16 mouse cellular contexts compared by ENCODE assay signal in the genomic region with DNA sequence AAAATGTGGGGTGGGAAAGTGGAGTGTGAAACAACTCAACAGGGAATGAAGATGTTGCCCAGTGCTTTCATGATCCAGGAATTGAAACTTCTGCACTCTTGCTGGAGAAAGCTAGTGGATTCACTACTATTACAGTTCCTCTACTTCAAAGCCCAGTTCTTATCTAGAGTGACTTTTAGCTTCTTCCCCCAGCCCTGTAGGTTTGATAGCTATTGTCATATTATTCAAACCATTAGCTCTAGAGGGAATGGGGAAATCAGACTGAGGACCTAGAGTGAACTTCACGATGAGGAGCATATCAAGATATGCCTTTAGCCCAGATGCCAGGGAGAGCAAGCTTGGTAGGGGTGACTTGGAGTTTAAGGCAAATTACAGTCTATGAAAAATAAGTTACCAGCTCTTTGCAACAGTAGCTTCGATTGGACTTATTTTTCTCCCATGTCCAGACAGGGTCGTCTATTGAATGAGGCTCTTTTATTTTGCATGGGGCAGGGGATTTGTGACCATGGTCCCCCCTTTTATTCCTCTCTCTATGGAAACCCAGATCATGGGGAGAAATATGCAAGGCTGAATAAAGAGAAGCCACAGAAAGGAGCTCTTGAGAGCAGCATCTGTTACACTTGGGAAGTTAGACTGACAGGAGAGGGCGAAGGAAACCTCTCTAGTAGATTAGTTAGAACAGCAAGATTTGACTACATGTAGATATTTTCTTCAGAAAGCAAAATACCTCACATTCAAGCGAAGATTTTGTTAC. TPM values are rescaled to one million over a fixed set of nuclear protein-coding genes. Genes with fewer than 3 reads are reported as not detected.
DNase-seq lines count a peak whose midpoint lies in the region; ATAC-seq and TF ChIP-seq lines count a peak whose summit lies in the region.
"Had no signal": no experiment of that assay in that cellular context is flagged by ENCODE, and none has a peak within 500 bp of the region (broad histone marks: within the 10 kb centered on the region; RNA-seq: fewer than 3 reads in every experiment).

No protein-coding gene starts in this region.

- peaks cover 27% of the 10 kb centered on the region for H3K4me1 ChIP-seq in forebrain, embryonic 10.5 days
- no peaks in the 10 kb centered on the region for H3K4me1 ChIP-seq in hindbrain, embryonic 10.5 days (replicated peaks)
- H3K4me1 ChIP-seq in midbrain, embryonic 12.5 days = no peaks in the 10 kb centered on the region
- H3K4me1 ChIP-seq in olfactory bulb, adult 2 months (ENCODE audit: control insufficient read depth, insufficient read depth, low read length) = no peaks in the 10 kb centered on the region; the same call in 1 of the 2 replicates

- intact Hi-C loops in heart, postnatal 14 days (cut with DNase I) = no loop called here

- peak overlapping the region; percentile 41; the same call in 1 of the 2 replicates for H3K9ac ChIP-seq in midbrain, embryonic 12.5 days (replicated peaks)

- no peak for TF ChIP-seq CTCF in olfactory bulb, adult 2 months (IDR thresholded peaks at IDR 0.05; ENCODE audit: insufficient read depth, low read depth, low read length)

- TF ChIP-seq POLR2A in olfactory bulb, adult 2 months (IDR thresholded peaks at IDR 0.05; ENCODE audit: insufficient read depth, low read depth, low read length) = no peak

- H3K4me3 ChIP-seq in forebrain, embryonic 10.5 days = peak overlapping the region; percentile 27; the same call in 1 of the 2 replicates
- H3K4me3 ChIP-seq in hindbrain, embryonic 10.5 days = peak overlapping the region; percentile 66
- peak overlapping the region; percentile 66 for H3K4me3 ChIP-seq in midbrain, embryonic 12.5 days
- no peak overlapping the region for H3K4me3 ChIP-seq in olfactory bulb, adult 2 months (ENCODE audit: insufficient read depth, low read depth, low read length)
- H3K4me3 ChIP-seq: left cerebral cortex, adult 2 months had no signal

- no peak for DNase-seq in forebrain, embryonic 10.5 days (ENCODE audit: extremely low spot score, low spot score)
- DNase-seq in hindbrain, embryonic 10.5 days (ENCODE audit: low spot score) = peak; percentile 25
- DNase-seq in thymus, postnatal 4 days = no peak
- DNase-seq in heart, postnatal 14 days = no peak
- DNase-seq: adrenal gland, postnatal 36 days; heart, postnatal 4 days; kidney, adult 2 months; lung, adult 18-20 months; lung, postnatal 4 days had no signal

- no peaks in the 10 kb centered on the region for H3K36me3 ChIP-seq in forebrain, embryonic 10.5 days (replicated peaks)
- no peaks in the 10 kb centered on the region for H3K36me3 ChIP-seq in hindbrain, embryonic 10.5 days
- H3K36me3 ChIP-seq in midbrain, embryonic 12.5 days = no peaks in the 10 kb centered on the region

- peak; percentile 53 for ATAC-seq in midbrain, embryonic 12.5 days (ENCODE audit: low FRiP score, low read depth)
- no peak for ATAC-seq in frontal cortex, adult (ENCODE audit: low TSS enrichment)
- ATAC-seq: CD4-positive, CD25-positive, alpha-beta regulatory T cell, adult 4 months had no signal

- H3K27ac ChIP-seq in forebrain, embryonic 10.5 days = peak overlapping the region; percentile 68; the same call in 1 of the 2 replicates
- peak overlapping the region; percentile 84 for H3K27ac ChIP-seq in hindbrain, embryonic 10.5 days
- H3K27ac ChIP-seq in midbrain, embryonic 12.5 days (replicated peaks) = peak overlapping the region; percentile 89
- peak overlapping the region; percentile 29; the same call in 1 of the 2 replicates for H3K27ac ChIP-seq in olfactory bulb, adult 2 months (ENCODE audit: insufficient read depth, low read depth, low read length)
- H3K27ac ChIP-seq: left cerebral cortex, adult 2 months had no signal

- 38% methylated on average over 5 of the region's 5 CpGs for WGBS in forebrain, embryonic 10.5 days
- WGBS in hindbrain, embryonic 10.5 days = 33% methylated on average over 5 of the region's 5 CpGs
- WGBS in midbrain, embryonic 12.5 days = 21% methylated on average over 5 of the region's 5 CpGs
- WGBS in olfactory bulb, adult 2 months = 33% methylated on average over 5 of the region's 5 CpGs

- no peaks in the 10 kb centered on the region for H3K9me3 ChIP-seq in forebrain, embryonic 10.5 days
- H3K9me3 ChIP-seq in hindbrain, embryonic 10.5 days = no peaks in the 10 kb centered on the region; the same call in 1 of the 2 replicates
- no peaks in the 10 kb centered on the region for H3K9me3 ChIP-seq in midbrain, embryonic 12.5 days

- peak overlapping the region; percentile 46 for H3K4me2 ChIP-seq in midbrain, embryonic 12.5 days (replicated peaks)

- H3K27me3 ChIP-seq in forebrain, embryonic 10.5 days (ENCODE audit: poor library complexity, severe bottlenecking) = peaks cover 13% of the 10 kb centered on the region; the same call in 1 of the 2 replicates
- H3K27me3 ChIP-seq in hindbrain, embryonic 10.5 days (ENCODE audit: insufficient read depth, poor library complexity, severe bottlenecking) = no peaks in the 10 kb centered on the region
- H3K27me3 ChIP-seq in midbrain, embryonic 12.5 days = no peaks in the 10 kb centered on the region

RNA-seq across cellular contexts. Expression of a gene that starts 3.1 kb away (rescaled TPM):
- polyA plus RNA-seq in forebrain, embryonic 10.5 days (2016; fragmentation: Nextera tagmentation; extraction: Ambion mirVana) = 5.1 and 6.0 TPM in 2 replicates
- 17.3 and 18.8 TPM in 2 replicates for polyA plus RNA-seq in hindbrain, embryonic 10.5 days (2016; fragmentation: Nextera tagmentation; extraction: Ambion mirVana)
- 41.6 and 43.0 TPM in 2 replicates for polyA plus RNA-seq in midbrain, embryonic 12.5 days (2016; fragmentation: Nextera tagmentation; extraction: Ambion mirVana)
- not detected in 2 replicates for polyA plus RNA-seq in olfactory bulb, adult 2 months (2012; ENCODE audit: insufficient read depth, insufficient read length, low replicate concordance, missing spikeins)
- not detected for total RNA-seq in heart, postnatal 14 days (2021)
- total RNA-seq: adrenal gland, postnatal 36 days; gastrocnemius, adult 8-10 months; heart, postnatal 4 days had no signal
- polyA plus RNA-seq: CD4-positive, CD25-positive, alpha-beta regulatory T cell, adult 4 months; kidney, adult 2 months; large intestine, adult 2 months had no signal

Comparison
In these comparisons a context has a peak if more than half of its experiments do, and no peak if none do; other contexts are left out.
1. H3K27ac ChIP-seq: peak in every context shown above with its lines; median percentile 89 in midbrain, embryonic 12.5 days; 84 in hindbrain, embryonic 10.5 days; 68 in forebrain, embryonic 10.5 days; 29 in olfactory bulb, adult 2 months.